Mouse (Mus musculus) spleen, postnatal 0 days (tissue): ENCODE measurements around the gene Sprr2h. TPM values are rescaled to one million over a fixed set of nuclear protein-coding genes. Genes with fewer than 3 reads are reported as not detected.

Experiments used
- polyA plus RNA-seq: library from polyadenylated mRNA; unstranded; fragments of >200 nt; fragmentation: Nextera tagmentation; extraction: Ambion mirVana; gene quantifications from 2 replicates; pipeline ENCODE4 v1.2.1, GENCODE M21; 2015

The Sprr2h gene
- not detected in 2 replicates for polyA plus RNA-seq

DNA sequence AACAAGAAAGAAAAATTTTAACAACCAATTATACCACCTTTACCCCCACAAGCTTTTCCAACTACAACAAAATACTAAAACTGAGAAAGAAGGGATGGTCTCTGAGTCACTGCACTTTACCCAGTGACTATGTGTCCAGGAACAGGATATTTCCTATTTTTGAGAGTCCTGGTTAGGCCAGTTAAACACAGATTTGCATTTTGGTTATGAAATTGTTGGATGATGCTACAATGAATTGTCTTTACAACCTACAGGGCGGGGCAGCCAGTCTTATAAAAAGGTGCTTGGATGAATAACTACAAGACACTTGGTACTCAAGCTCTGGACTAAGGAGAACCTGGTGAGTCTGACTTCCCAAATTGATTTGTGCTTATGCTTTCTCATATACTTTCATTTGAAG lies at the start of gene Sprr2h:
Gene Sprr2h (plus strand): TSS at position 301 of the 400 bp plus-strand sequence.

DNA sequence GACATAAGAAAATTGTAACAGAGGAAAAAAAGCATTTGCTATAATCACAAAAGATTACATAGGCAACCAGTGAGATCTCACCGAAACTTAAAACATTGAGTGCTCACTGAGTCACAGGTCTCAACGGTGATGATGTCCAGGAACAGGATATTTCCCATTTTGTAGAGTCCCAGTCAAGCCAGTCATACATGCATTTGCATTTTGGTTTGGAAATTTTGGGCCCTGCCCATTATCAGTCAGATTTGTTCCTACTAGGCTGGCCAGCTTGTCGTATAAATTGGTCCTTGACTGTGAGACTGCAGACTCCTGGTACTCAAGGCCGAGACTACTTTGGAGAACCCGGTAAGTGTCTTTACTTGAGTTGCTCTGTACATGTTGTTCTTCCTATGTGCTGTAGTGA lies 46.6 kb upstream of the Sprr2h start, which contains the start of gene Sprr2d:
Gene Sprr2d (plus strand): TSS at position 301 of the 400 bp plus-strand sequence.

DNA sequence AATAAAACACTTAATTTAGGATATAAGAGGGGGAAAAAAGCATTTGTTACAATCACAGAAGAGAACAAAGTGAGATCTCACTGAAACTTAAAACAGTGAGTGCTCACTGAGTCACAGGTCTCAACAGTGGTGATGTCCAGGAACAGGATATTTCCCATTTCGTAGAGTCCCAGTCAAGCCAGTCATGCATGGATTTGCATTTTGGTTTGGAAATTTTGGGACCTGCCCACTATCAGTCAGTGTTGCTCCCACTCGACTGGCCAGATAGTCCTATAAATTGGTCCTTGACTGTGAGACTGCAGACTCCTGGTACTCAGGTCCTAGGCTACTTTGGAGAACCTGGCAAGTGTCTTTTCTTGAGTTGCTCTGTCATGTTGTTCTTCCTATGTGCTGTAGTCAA lies 33.6 kb upstream of the Sprr2h start, which contains the start of gene Sprr2e:
Gene Sprr2e (plus strand): TSS at position 301 of the 400 bp plus-strand sequence.

DNA sequence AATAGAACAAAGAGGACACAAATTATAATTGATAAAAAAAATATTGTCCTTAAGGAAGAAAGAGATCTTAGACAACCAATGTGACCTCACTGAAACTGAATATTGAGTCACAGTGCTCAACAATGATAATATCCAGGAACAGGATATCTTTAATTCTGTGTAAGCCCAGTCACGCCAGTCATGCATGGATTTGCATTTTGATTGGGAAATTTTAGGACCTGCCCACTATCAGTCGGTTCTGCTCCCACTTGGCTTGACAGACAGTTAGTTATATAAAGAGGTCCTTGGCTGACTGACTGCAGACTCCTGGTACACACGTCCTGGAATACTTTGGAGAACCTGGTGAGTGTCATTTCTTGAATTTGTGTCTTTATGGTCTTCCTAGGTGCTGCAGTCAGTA lies 20.6 kb upstream of the Sprr2h start, which contains the start of gene Sprr2f:
Gene Sprr2f (plus strand): TSS at position 301 of the 400 bp plus-strand sequence.

DNA sequence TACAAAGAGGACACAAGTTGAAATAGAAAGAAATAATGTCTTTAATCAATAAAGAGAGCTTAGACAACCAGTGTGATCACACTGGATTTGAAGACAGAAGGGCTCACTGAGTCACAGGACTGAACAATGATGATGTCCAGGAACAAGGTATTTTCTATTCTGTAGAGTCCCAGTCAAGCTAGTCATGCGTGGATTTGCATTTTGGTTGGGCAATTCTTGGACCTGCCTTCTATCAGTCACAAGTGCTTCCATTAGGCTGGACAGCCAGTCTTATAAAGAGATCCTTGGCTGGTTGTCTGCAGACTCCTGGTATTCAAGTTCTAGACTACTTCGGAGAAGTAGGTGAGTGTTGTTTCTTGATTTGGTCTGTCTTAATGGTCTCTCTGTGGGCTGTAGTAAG lies 22.2 kb downstream of the Sprr2h start, which contains the start of gene Sprr2i:
Gene Sprr2i (plus strand): TSS at position 301 of the 400 bp plus-strand sequence.

DNA sequence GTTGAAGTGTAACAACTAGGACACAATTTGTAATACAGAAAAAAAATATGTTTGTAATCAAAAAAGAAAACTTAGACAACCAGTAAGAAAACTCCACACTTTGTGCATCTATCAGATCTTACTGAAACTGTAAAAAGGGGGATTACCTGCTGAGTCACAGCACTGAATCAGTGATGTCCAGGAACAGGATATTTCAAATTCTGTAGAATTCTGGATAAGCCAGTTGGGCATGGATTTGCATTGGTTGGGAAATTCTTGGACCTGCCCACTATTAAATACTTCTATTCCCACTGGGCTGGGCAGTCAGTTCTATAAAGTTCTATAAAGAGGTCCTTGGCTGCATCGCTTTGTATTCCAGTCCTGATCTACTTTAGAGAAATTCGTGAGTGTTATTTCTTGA lies 32.3 kb downstream of the Sprr2h start, which contains the start of gene Sprr2j-ps:
Gene Sprr2j-ps (plus strand): TSS at position 301 of the 400 bp plus-strand sequence.

DNA sequence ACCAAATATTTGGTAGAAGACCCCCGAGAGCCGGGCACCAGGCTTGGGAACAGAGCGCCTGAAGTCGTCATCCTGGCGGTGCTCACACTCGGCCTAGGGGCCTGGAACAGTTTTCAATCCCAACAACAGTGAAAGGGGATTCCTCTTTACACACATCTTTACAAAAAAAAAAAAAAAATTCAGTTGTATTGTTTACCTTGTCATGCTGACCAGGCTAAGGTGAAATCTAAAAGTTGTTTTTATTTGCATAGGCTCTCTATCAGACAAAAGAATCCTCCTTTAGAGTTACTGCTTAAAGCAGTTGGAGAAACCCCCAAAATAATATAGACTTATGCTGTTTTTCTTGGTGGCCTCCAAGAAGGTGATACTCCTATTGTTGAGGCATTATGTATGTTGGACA lies 43.8 kb downstream of the Sprr2h start, which contains the start of gene Gm9774:
Gene Gm9774 (minus strand): TSS at position 101 of the 400 bp plus-strand sequence.

DNA sequence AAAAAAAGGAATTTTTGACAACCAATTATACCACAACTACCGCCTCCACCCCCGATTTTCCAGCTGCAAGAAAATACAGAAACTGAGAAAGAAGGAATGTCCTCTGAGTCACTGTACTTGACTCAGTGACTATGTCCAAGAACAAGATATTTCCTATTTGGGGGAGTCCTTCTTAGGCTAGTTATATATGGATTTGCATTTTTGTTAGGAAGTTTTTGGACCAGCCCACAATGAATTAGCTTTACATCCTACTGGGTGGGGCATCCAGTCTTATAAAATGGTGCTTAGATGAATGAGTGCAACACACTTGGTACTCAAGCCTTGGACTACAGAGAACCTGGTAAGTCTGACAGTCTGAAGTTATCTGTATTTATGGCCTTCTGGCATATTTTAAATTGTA lies 46.8 kb downstream of the Sprr2h start, which contains the start of gene Sprr2k:
Gene Sprr2k (plus strand): TSS at position 301 of the 400 bp plus-strand sequence.

Other genes starting within 250 kb of the Sprr2h start
- not detected in 2 replicates for gene Lelp1, start 242.9 kb upstream of the Sprr2h start, polyA plus RNA-seq
- not detected in 2 replicates for gene Sprr2a1, start 169.9 kb upstream of the Sprr2h start, polyA plus RNA-seq
- gene Sprr2a2, start 169.8 kb upstream of the Sprr2h start, polyA plus RNA-seq: 0.87 and 0.88 TPM in 2 replicates
- not detected in 2 replicates for gene Sprr2a3, start 100.3 kb upstream of the Sprr2h start, polyA plus RNA-seq
- not detected in 2 replicates for gene Sprr2b, start 69.1 kb upstream of the Sprr2h start, polyA plus RNA-seq
- gene Sprr2d, start 46.5 kb upstream of the Sprr2h start, polyA plus RNA-seq: not detected in 2 replicates
- not detected in 2 replicates for gene Sprr2e, start 33.5 kb upstream of the Sprr2h start, polyA plus RNA-seq
- gene Sprr2f, start 20.5 kb upstream of the Sprr2h start, polyA plus RNA-seq: not detected in 2 replicates
- not detected in 2 replicates for gene Sprr2i, start 22.3 kb downstream of the Sprr2h start, polyA plus RNA-seq
- gene Sprr2j-ps, start 32.4 kb downstream of the Sprr2h start, polyA plus RNA-seq: not detected in 2 replicates
- 6.8 and 7.6 TPM in 2 replicates for gene Gm9774, start 43.7 kb downstream of the Sprr2h start, polyA plus RNA-seq
- not detected in 2 replicates for gene Sprr2k, start 46.9 kb downstream of the Sprr2h start, polyA plus RNA-seq
- gene Sprr1b, start 53.1 kb downstream of the Sprr2h start, polyA plus RNA-seq: not detected in 2 replicates
- 0.11 TPM in 1 of 2 replicates, not detected in the other for gene Sprr3, start 73.0 kb downstream of the Sprr2h start, polyA plus RNA-seq
- gene Sprr1a, start 100.2 kb downstream of the Sprr2h start, polyA plus RNA-seq: 0.17 TPM in 1 of 2 replicates, not detected in the other
- not detected in 2 replicates for gene Sprr4, start 114.8 kb downstream of the Sprr2h start, polyA plus RNA-seq
- gene 2310046K23Rik, start 148.8 kb downstream of the Sprr2h start, polyA plus RNA-seq: not detected in 2 replicates
- 0.12 and 0.19 TPM in 2 replicates for gene Ivl, start 188.1 kb downstream of the Sprr2h start, polyA plus RNA-seq
- gene Smcp, start 203.3 kb downstream of the Sprr2h start, polyA plus RNA-seq: not detected in 2 replicates
- gene 2210017I01Rik, start 221.8 kb downstream of the Sprr2h start, polyA plus RNA-seq: not detected in 2 replicates
- gene Lce6a, start 236.0 kb downstream of the Sprr2h start, polyA plus RNA-seq: not detected in 2 replicates